Mouse (Mus musculus) midbrain, embryonic 16.5 days (tissue): ENCODE measurements around the gene Ctnna3. TPM values are rescaled to one million over a fixed set of nuclear protein-coding genes. Genes with fewer than 3 reads are reported as not detected.
"Not testable (repeated sequence)": the region's sequence is repeated elsewhere in the genome, so short reads cannot be mapped to it uniquely, and the experiment has no call there.

Experiments used
- ATAC-seq: fragments of 200-750 bp; cut with Nextera tagmentation; 2 replicates; pipeline ENCODE4 v1.8.0; 2017; ENCODE audit warnings: moderate TSS enrichment
- H3K27ac ChIP-seq: fragments of 300-500 bp; sonication (generic); 2 replicates; pipeline ENCODE4 v1.5.1; 2014; ENCODE audit warnings: mild to moderate bottlenecking, low read length, mixed read lengths
- H3K27me3 ChIP-seq: fragments of 300-500 bp; sonication (generic); 2 replicates; pipeline ENCODE4 v1.6.1; 2014; ENCODE audit warnings: low read depth, low read length, mixed read lengths; ENCODE audit not compliant: control insufficient read depth, insufficient read depth
- H3K36me3 ChIP-seq: fragments of 300-500 bp; sonication (generic); 2 replicates; pipeline ENCODE4 v1.6.1; 2014; ENCODE audit warnings: mild to moderate bottlenecking, low read length, moderate library complexity, mixed read lengths; ENCODE audit not compliant: control insufficient read depth, insufficient read depth
- H3K4me1 ChIP-seq: fragments of 300-500 bp; sonication (generic); 2 replicates; pipeline ENCODE4 v1.6.1; 2014; ENCODE audit warnings: mild to moderate bottlenecking, low read length, mixed read lengths; ENCODE audit not compliant: control insufficient read depth, insufficient read depth
- H3K4me2 ChIP-seq: fragments of 300-500 bp; sonication (generic); 2 replicates; pipeline ENCODE4 v1.6.1; 2014; ENCODE audit warnings: mild to moderate bottlenecking, low read length, mixed read lengths
- H3K4me3 ChIP-seq: fragments of 300-500 bp; sonication (generic); 2 replicates; pipeline ENCODE4 v1.5.1; 2014; ENCODE audit warnings: low read depth, mild to moderate bottlenecking, low read length, moderate library complexity, mixed read lengths
- H3K9ac ChIP-seq: fragments of 300-500 bp; sonication (generic); 2 replicates; pipeline ENCODE4 v1.6.1; 2014; ENCODE audit warnings: low read depth, low read length, mixed read lengths
- H3K9me3 ChIP-seq: fragments of 300-500 bp; sonication (generic); replicated peaks from 2 replicates; pipeline ENCODE4 v1.6.1; 2014; ENCODE audit warnings: mild to moderate bottlenecking, low read length, mixed read lengths; ENCODE audit not compliant: control insufficient read depth, poor library complexity, severe bottlenecking
- WGBS: fragments of 180-500 bp; shearing (Covaris S2); extraction: QIAGEN DNeasy Blood & Tissue Kit; methylation state at CpG from one replicate; pipeline ENCODE4 v1.1.7; 2014; 5-methylcytosine and 5-hydroxymethylcytosine counted together
- polyA plus RNA-seq: library from polyadenylated mRNA; unstranded; fragments of >200 nt; fragmentation: Nextera tagmentation; extraction: Ambion mirVana; gene quantifications from 2 replicates; pipeline ENCODE4 v1.2.1, GENCODE M21; 2015

The Ctnna3 gene
- polyA plus RNA-seq, 1 experiment from 2014 or later = 0.98 TPM

GRCm38 (mm10) chr10:64215632-64216031, 785.7 kb downstream of the Ctnna3 start:
- H3K27me3 ChIP-seq = no peaks in the 10 kb centered on the region
- no peak overlapping the region for H3K4me2 ChIP-seq
- no peaks in the 10 kb centered on the region for H3K4me1 ChIP-seq
- no peak for ATAC-seq
- no peak overlapping the region for H3K4me3 ChIP-seq
- no peaks in the 10 kb centered on the region for H3K36me3 ChIP-seq
- no peaks in the 10 kb centered on the region for H3K9me3 ChIP-seq
- H3K9ac ChIP-seq = no peak overlapping the region
- H3K27ac ChIP-seq = no peak overlapping the region
- WGBS = 92% methylated on average over 3 of the region's 3 CpGs

DNA sequence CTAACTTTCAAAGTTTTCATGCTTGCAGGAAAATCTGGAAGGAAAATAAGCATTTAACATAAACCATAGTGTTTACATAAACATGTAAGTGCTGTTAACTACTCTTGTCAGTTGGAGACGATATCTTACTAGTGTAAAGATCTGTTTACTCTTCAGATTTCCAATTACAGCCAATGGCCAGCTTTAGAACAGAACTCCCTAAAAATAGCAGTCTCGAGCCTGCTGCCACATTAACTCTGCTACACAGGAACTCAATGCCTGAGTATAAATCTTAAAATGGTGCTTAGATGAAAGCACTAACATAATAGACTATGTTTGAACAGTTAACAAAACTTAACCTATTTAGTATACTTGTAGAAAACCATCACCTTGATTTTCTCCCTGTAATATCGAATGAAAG, 793.1 kb downstream of the Ctnna3 start:
- no peaks in the 10 kb centered on the region for H3K36me3 ChIP-seq
- ATAC-seq = no peak
- no peak overlapping the region for H3K4me3 ChIP-seq
- H3K27ac ChIP-seq = no peak overlapping the region
- WGBS = 71% methylated on average over 3 of the region's 3 CpGs
- no peaks in the 10 kb centered on the region for H3K9me3 ChIP-seq
- no peaks in the 10 kb centered on the region for H3K4me1 ChIP-seq
- H3K4me2 ChIP-seq = no peak overlapping the region
- H3K9ac ChIP-seq = no peak overlapping the region
- H3K27me3 ChIP-seq = no peaks in the 10 kb centered on the region

GRCm38 (mm10) chr10:64224007-64224406, 794.1 kb downstream of the Ctnna3 start:
- H3K4me2 ChIP-seq = no peak overlapping the region
- H3K9me3 ChIP-seq = no peaks in the 10 kb centered on the region
- H3K4me1 ChIP-seq = no peaks in the 10 kb centered on the region
- WGBS = 90% methylated on average over 9 of the region's 9 CpGs
- no peak overlapping the region for H3K4me3 ChIP-seq
- H3K27me3 ChIP-seq = no peaks in the 10 kb centered on the region
- no peak for ATAC-seq
- no peaks in the 10 kb centered on the region for H3K36me3 ChIP-seq
- H3K27ac ChIP-seq = no peak overlapping the region
- no peak overlapping the region for H3K9ac ChIP-seq

GRCm38 (mm10) chr10:64224424-64224823, 794.5 kb downstream of the Ctnna3 start:
- H3K9ac ChIP-seq = no peak overlapping the region
- H3K27me3 ChIP-seq = no peaks in the 10 kb centered on the region
- no peak overlapping the region for H3K4me2 ChIP-seq
- H3K36me3 ChIP-seq = no peaks in the 10 kb centered on the region
- H3K9me3 ChIP-seq = no peaks in the 10 kb centered on the region
- H3K27ac ChIP-seq = no peak overlapping the region
- 92% methylated on average over 6 of the region's 6 CpGs for WGBS
- ATAC-seq = no peak
- H3K4me1 ChIP-seq = no peaks in the 10 kb centered on the region
- no peak overlapping the region for H3K4me3 ChIP-seq

- H3K4me3 ChIP-seq, H3K4me1 ChIP-seq, H3K27me3 ChIP-seq, ATAC-seq, H3K9ac ChIP-seq, H3K36me3 ChIP-seq, H3K27ac ChIP-seq, H3K9me3 ChIP-seq, H3K4me2 ChIP-seq: not testable (repeated sequence)
Observed at GRCm38 (mm10) chr10:64225826-64226225, 795.9 kb downstream of the Ctnna3 start.

GRCm38 (mm10) chr10:64243421-64243820, 813.5 kb downstream of the Ctnna3 start:
- H3K27me3 ChIP-seq = no peaks in the 10 kb centered on the region
- WGBS = 67% methylated on average over 4 of the region's 4 CpGs
- no peaks in the 10 kb centered on the region for H3K9me3 ChIP-seq
- H3K4me2 ChIP-seq = no peak overlapping the region
- H3K4me1 ChIP-seq = no peaks in the 10 kb centered on the region
- no peak overlapping the region for H3K27ac ChIP-seq
- H3K36me3 ChIP-seq = no peaks in the 10 kb centered on the region
- no peak overlapping the region for H3K9ac ChIP-seq
- H3K4me3 ChIP-seq = no peak overlapping the region
- no peak for ATAC-seq

- Histone ChIP-seq H3K36me3 (no peaks in the 10 kb centered on the region), H3K4me2 (no peak overlapping the region), H3K4me3 (no peak overlapping the region), H3K9me3 (no peaks in the 10 kb centered on the region), H3K27me3 (no peaks in the 10 kb centered on the region), H3K9ac (no peak overlapping the region), H3K27ac (no peak overlapping the region), H3K4me1 (no peaks in the 10 kb centered on the region)
- no peak for ATAC-seq
- WGBS = 73% methylated on average over 4 of the region's 4 CpGs
Observed at GRCm38 (mm10) chr10:64268156-64268555, 838.3 kb downstream of the Ctnna3 start.

- H3K9me3 ChIP-seq = no peaks in the 10 kb centered on the region
- no peak overlapping the region for H3K27ac ChIP-seq
- H3K4me3 ChIP-seq = no peak overlapping the region
- no peaks in the 10 kb centered on the region for H3K36me3 ChIP-seq
- H3K4me1 ChIP-seq = no peaks in the 10 kb centered on the region
- no peak overlapping the region for H3K9ac ChIP-seq
- WGBS = 88% methylated on average over 1 of the region's 1 CpGs
- H3K27me3 ChIP-seq = no peaks in the 10 kb centered on the region
- ATAC-seq = no peak
- H3K4me2 ChIP-seq = no peak overlapping the region
Observed at GRCm38 (mm10) chr10:64275143-64275542, 845.2 kb downstream of the Ctnna3 start.

GRCm38 (mm10) chr10:64278836-64279235, 848.9 kb downstream of the Ctnna3 start:
- WGBS = 88% methylated on average over 2 of the region's 2 CpGs
- no peak for ATAC-seq
- no peaks in the 10 kb centered on the region for H3K36me3 ChIP-seq

GRCm38 (mm10) chr10:64305802-64306201, 875.9 kb downstream of the Ctnna3 start:
- ATAC-seq = no peak
- H3K4me3 ChIP-seq = no peak overlapping the region
- no peak overlapping the region for H3K4me2 ChIP-seq
- no peaks in the 10 kb centered on the region for H3K9me3 ChIP-seq
- no peaks in the 10 kb centered on the region for H3K36me3 ChIP-seq
- H3K9ac ChIP-seq = no peak overlapping the region
- H3K4me1 ChIP-seq = no peaks in the 10 kb centered on the region
- H3K27ac ChIP-seq = no peak overlapping the region
- no peaks in the 10 kb centered on the region for H3K27me3 ChIP-seq

More at GRCm38 (mm10) chr10:64278836-64279235, 848.9 kb downstream of the Ctnna3 start:
- H3K4me1 ChIP-seq = no peaks in the 10 kb centered on the region
- H3K27me3 ChIP-seq = no peaks in the 10 kb centered on the region
- no peak overlapping the region for H3K27ac ChIP-seq
- no peak overlapping the region for H3K4me3 ChIP-seq
- no peaks in the 10 kb centered on the region; the same call in 1 of the 2 replicates for H3K9me3 ChIP-seq
- H3K9ac ChIP-seq = no peak overlapping the region
- no peak overlapping the region for H3K4me2 ChIP-seq
